Mouse (Mus musculus) layer of hippocampus, adult 18-20 months (tissue): Measurements from ENCODE around the gene P4ha2. TPM values are rescaled to one million over a fixed set of nuclear protein-coding genes. Genes with fewer than 3 reads are reported as not detected.
A peak's percentile ranks its signal among the peaks of the same experiment; 100 is the strongest.

Source experiments
- DNase-seq, 2 experiments: peaks; one replicate each; pipeline ENCODE4 v3.0.0; 2022; ENCODE audit warnings: low spot score in 2 of 2
- total RNA-seq, 2 experiments: library from RNA; stranded (reverse); gene quantifications; 2 replicates each; pipeline ENCODE4 v1.2.3; 2021

P4ha2 gene
- total RNA-seq, 2 experiments from 2014 or later: 26.9 to 30.7 TPM

DNA sequence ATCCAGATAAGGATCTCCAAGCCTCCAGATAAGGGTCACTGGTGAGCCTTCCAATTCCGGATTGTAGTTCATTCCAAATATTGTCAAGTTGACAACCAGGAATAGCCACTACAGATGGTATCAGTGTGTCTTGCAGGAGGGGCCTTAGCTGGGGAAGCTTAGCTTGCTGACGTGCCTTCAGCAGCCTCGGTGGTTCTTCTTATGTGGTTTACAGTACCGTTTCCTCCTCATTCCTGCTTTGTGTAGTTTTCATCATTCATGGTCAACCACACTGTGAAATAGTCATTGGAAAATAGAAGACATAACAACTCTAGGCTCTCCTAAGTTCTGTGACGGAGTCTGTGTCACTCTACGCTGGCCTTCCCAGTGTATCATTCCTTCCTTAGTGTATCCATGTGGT, 5.1 kb downstream of the P4ha2 start:
- no peak for DNase-seq

DNA sequence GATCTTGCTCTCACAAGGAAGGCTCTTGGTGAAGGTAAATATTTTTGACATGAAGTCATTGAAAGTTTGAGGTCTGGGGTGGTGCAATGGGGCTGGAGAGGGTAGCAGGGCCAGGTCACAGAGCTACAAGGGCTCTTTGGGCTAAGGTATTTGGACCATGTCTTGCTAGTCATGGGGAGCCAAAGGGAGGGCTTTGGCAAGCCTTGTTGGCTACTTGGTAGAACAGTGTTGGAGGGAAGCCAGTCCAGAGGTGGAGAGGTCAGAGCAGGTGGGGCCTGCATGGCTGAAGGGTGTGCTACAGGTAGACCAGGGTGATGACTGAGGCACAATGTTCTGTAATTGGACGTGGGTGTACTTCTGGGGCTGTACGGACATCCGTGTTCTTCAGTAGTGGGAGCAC, 6.8 kb downstream of the P4ha2 start:
- DNase-seq: no peak

DNA sequence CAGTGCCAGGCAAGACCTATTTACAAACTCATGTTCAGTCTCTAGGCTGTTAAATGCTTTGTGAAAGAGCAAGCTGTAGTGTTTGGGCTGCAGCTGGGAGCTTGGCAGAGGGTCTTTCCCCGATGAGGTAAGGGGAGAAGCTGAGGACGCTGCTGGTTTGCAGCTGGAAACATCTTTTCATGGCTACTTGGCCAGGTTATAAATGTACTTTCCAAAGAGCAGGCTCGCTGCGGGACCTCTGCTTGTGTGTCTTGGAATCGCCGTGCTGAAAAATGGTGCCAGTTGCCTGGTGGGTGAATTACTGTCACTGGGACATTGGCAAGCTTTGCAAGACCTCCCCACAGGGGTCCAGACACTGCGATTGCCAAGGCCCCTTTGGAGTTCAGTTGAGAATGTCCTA, 7.3 kb downstream of the P4ha2 start:
- no peak for DNase-seq

DNA sequence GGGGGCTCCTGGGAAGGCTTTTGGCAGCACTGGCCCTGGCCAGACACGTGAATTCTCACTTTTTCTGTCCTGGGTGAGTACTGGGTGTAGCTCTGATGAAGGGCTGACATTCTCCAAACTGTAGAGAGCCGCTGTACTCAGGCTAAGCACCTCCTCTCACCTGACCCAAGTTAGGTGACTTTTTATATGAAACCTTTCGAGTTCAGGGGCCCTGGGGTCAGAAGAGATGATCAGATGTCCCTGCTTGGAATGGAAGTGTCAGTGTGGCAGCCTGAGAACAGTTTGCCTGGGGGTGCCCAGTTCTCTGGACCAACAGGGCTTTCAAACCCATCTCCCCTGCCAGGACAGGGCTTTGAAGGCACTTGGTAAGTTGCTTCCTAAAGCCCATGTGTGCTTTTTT, 8.2 kb downstream of the P4ha2 start:
- no peak for DNase-seq

DNA sequence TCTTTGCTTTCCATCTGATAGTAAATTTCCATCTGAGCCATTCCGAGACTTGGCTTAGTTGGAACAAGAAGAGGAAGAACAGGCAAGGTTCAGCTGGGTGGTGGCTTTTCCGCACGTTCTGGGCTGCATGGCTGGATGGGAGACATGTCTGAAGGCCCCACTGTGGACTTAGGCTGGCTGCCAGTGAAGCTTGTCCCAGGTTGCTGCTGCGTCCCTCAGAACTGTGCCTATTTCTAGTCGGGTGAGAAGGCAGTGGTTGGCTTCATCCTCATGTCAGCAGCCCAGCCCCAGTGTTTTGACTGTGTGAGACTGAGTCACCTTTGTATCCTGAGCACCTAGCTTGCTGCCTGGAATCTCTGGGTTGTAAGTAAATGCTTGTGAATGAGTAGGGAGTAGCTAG, 9.0 kb downstream of the P4ha2 start:
- no peak for DNase-seq

DNA sequence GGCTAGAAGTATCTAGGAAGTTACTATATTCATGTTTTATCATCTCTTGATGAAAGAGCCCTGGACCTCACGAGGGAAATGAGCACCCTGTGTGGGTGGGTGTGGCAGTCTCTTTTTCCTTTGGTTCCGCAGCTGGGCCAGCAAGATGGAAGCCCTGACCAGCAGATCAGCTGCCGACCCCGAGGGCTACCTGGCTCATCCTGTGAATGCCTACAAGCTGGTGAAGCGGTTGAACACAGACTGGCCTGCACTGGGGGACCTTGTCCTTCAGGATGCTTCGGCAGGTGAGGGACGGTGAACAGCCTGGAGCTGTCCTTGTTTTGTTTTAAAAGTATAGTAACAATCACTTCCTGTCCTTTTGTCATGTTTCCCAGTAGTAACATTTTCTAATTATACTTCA, 11.4 kb downstream of the P4ha2 start:
- DNase-seq: no peak

DNA sequence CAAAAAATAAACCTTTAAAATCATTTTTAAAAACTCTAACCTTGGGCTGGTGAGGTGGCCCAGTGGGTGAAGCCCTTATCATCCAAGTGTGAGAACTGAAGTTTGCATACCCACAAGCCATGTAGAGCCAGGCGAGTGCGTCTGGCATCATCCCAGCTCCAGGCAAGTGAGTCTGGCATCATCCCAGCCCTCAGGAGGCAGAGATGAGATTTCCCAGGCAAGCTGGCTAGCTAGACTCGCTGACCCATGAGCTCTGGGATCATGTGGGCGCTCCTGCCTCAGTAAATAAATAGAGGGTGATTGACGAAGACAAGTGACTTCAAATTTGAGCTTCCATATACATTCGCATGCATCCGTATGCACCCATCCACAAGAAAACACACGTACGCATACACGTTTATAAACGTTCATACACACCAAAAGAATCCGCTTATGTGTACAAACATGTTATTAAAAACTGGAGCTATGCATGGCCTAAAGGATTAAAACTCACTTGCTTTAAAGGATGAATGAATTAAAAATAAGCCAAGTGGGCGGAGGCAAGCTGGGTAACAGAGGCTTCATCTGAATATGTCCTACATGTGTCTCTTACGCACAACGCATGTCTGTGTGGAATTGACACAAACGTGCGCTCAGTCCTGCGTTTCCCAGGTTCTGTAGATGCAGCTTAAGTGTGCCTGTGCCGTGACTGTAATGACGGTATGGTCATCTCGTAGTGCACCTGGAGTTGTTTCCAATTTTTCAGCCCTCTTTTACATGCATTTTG, 12.3 kb downstream of the P4ha2 start:
- peak in 1 of 2 experiments; percentile 64 for DNase-seq

DNA sequence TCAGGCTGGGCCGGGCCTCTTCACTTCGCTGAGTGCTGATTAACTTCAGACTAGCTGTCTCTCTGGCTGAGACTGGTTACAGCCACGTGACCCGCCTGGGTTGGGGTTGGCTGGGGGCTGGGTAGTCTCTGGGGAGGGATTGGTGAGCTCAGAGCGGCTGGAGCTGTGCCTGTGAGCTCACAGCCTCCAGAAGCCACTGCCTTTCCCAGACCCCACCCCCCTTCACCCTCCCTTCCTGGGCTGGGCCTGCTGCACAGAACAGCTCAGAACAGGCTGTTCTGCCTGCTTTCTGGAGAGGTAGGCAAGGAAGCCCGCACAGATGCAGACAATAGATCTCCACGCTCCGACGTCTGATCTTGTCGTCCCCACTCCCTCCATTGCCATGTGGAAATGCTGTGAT, 13.0 kb downstream of the P4ha2 start:
- peak; percentile 89 to 94 for DNase-seq

DNA sequence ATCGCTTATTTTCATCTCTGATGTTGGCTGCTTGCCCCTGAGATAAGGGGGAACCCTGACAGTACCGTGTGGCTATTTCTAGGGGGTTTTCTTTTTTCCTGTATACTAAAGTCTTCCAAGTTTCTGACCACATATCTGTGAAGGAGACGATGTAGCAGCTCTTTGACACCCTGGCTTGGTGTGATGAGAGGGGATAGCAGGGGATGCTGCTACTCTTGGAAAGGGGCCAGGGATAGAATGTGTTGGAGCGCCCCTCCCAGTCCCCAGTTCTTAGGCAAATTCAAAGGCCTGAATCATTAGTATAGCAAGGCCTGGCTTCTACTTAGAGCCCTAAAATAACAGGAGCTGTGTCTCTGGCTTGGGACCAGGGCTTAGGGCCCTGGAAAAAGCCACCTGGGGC, 13.5 kb downstream of the P4ha2 start:
- peak in 1 of 2 experiments; percentile 25 for DNase-seq

DNA sequence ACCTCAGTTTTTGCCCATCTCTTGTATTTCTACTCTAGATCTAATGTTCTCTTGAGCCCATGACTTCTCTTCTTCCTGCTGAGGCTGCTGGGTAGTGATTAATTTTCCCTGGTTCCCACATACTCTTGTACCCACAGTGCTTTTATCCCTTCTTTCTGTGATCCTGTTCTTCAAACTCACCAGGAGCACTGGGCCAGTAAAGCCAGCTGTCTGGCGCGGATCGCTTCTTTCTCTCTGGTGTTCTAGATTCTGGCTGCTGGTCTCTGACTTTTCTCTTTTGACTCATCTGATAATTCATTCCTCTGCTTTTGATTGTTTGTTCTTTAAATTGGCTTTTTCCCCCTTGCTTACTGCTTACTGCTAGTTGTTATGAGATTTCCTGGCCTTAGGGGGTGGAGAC, 14.9 kb downstream of the P4ha2 start:
- DNase-seq: no peak

DNA sequence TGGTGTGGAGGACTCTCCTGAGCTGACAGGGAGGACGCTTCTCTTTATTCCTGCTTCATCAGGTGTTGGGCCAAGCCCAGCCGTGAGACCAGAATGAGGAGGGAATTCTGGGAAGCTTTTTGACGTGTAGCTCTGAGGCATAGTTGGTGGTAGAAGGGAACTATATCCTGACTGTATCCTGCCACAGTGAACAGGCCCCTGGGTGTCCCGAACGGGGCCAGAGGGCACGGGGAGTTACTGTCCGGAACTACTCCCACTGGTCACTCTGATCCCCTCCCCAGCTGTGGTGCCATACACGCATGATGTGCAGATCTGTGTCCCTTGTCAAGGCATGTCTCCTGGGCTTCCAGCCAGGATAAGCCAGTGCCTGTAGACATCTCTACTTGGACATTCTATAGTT, 15.4 kb downstream of the P4ha2 start:
- no peak for DNase-seq

DNA sequence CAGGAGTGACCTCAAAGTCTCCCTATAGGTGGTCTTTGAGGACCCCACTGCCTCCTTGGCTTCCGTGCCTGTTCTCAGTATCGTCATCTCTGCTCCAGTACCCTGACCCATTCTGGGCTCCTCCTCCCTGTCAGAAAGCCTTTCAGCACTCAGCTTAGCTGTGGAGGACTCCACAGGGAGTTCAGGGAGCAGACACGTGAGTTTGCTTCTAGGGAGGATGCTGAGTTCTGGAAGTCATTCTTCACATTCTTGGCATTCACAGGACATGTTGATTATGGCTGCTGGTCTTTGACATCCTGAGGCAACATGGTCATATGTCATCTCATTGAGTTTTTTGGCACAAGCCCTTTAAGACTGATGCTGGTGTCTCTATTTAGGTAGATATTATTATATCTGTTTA, 16.0 kb downstream of the P4ha2 start:
- no peak for DNase-seq

DNA sequence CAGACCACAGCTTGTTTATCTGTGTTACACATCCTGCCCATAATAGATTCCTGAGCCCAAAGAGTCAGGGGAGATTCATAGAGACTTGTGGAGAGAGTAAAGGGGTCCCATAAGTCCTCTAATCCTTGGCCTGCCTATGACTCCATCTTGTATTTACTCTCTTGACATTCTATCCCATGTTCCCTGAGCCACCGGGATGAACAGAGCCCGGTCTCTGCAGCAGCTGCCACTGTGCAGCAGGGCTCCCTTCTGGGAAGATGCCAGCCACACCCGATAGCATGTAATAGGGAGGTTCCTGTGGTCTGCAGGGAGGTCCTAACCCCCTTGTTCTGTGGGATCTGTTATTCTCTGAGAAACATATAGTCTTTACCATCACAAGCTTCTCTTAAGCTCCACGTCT, 16.5 kb downstream of the P4ha2 start:
- no peak for DNase-seq

DNA sequence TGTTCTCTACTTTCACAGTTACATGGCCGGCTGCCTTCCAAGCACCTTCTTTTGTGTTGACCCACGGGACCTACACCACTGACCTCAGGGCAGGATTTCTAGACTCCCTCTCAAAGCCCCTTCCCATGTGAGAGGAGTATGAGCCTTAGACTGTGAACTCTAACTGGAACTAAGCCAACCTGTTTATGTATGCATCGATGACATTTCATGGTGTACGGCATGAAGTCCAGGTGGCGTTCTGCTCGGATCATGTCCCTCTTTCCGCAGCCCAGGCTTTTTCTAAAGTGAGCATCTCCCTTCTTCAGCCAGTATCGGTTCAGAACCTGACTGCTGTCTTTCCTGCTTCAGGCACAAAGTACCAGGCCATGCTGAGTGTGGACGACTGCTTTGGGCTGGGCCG, 17.2 kb downstream of the P4ha2 start:
- DNase-seq: no peak

DNA sequence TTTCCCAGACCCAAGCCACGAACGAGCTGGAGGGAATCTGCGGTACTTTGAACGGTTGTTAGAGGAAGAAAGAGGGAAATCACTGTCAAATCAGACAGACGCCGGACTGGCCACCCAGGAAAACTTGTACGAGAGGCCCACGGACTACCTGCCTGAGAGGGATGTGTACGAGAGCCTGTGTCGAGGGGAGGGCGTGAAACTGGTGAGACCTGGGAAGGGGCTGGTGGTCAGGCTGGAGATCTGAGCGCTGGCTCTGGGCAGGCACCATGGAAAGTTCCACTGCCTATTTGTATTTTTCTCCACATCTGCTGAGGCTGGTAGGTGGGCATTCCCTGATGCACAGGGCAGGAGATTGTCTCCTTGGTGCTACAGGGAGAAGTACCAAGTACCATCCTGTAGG, 19.2 kb downstream of the P4ha2 start:
- no peak for DNase-seq

DNA sequence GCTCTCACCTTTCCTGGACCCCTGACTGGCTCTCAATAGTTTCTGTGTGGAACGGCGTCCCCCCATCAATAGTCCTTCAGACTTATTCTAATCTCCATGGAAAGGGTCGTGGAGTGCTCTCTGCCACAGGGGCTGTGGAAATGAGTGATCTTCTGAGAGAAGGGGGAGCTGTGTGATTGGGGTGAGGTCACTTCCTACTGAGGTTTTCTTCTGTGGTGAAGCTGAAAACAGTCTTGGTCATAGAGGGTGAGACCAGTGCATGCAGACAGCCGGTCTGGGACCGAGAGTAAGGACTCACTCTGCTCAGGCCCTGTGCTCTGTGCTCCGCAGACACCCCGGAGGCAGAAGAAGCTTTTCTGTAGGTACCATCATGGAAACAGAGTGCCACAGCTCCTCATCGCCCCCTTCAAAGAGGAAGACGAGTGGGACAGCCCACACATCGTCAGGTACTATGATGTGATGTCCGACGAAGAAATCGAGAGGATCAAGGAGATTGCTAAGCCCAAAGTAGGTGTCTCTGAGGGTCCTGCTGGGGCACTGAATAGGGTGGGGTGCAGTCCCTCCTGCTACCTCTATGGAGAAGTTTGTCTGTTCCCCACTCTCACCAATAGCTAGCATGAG, 20.0 kb downstream of the P4ha2 start:
- no peak for DNase-seq

DNA sequence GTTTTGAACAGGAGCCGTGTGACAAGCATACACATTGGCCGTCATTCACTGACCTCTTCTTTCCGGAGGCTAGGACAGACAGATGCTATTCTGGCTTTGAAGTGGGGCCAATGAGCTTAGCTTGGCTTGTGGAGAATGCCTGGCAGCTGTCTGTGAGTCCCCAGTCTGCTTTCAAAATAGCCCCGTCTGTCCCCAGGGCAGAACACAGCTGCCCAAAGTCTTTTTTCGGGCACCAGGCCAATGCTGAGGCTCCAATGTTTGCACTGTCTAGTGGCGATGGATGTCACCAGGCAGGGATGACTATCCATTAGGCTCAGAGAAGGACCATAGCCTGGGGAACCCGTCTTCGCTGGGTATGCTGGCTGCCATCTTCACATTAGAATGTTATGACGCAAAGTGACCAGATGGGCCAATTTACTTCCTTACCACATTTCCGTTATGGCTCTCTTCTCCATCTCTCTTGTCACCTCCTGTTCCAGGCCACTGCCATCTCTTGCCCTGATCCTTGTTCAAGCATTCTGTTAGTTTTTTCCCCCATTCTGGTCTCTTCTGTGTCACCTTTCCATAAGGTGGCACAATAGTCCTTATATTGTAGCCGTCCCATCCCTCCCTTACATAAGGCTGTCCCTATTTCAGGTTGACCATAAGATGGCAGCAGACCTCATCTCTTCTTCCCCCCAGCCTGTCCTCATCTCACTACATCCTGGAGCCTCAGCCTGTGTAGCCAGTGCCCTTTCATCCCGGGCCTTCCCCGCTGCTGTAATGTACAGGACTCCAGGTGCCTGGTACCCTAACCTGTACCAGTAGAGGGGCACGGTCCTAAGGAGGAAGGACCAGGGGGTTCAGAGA, 22.7 kb downstream of the P4ha2 start:
- DNase-seq: peak; percentile 42 to 74

DNA sequence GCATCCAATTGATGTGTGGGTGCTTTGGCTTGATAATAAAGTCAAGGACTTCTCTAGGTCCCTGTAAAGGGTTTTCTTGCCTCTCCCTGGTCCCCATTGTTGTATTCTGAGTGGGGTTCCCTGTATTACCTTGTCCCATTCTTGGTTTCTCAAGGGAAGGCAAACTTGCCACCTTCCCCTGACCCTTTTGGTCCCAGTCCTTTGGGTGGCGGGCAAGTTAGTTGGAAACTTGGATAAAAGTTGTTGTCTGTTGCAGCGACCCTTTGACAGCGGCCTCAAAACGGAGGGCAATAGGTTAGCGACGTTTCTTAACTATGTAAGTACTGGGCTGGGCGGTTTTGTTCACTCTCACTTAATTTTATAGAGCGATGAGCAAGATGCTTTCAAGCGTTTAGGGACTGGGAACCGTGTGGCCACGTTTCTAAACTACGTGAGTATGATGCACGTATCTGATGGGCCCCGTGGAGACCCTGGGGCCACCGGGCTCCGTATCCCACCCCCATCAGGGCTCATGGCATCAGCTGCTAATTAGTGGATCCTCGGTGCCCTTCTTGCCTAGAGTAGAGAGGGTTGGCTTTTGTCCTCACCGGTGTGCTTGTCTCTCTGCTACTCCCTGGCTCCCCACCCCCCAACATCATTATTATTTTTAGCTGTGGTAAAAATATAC, 26.2 kb downstream of the P4ha2 start:
- DNase-seq: no peak

DNA sequence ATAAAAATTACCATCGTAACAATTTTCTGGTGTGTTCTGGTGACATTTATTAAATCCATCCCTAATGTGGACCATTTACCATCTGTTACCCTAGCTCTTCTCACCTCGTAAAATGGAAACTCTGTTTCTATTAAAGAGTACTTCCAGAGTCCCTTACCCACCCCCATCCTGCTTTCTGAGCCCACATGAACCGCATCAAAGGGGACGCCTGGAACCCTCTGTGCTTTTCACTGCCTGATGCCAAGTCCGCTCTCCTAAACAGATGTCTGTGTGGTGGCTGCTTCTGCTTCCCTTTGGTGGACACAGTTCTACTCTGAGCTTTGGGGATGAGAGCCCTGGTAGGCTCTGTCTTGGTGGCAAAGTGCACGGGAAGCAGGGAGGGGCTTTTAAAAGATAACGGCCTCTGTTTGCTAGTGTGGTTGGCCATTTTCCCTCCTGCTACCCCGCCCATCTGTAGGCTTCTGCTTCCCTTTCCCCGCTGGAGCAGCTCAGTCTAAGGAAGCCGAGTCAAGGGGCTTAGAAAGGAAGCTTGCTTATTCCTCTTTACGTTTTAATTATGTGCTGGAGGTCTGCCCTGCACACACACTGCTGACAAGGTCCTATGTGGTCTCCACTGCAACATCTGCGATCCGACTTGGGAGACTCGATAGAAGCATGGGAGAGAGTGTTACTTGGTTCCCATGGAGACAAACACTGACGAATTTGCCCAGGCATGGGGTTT, 26.9 kb downstream of the P4ha2 start:
- DNase-seq: peak in 1 of 2 experiments; percentile 26

DNA sequence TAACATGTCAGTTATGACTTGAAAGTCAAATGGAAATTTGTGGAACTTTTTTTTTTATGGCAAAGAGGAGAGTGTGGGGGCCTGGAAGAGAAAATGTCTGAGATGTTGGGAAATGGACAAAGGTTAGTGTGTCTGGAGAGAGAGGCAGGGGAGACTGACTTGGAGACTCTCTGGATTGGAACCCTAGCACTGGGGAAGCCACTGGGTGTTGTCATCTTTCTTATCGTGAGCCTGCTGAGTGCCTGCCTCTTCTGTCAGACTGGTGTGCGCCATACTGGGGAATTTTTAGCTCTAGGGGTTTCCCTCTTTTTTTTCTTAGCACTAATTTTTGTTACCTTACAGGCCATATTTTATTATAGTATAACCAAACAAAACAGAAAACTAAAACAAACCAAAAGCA, 27.5 kb downstream of the P4ha2 start:
- DNase-seq: no peak

DNA sequence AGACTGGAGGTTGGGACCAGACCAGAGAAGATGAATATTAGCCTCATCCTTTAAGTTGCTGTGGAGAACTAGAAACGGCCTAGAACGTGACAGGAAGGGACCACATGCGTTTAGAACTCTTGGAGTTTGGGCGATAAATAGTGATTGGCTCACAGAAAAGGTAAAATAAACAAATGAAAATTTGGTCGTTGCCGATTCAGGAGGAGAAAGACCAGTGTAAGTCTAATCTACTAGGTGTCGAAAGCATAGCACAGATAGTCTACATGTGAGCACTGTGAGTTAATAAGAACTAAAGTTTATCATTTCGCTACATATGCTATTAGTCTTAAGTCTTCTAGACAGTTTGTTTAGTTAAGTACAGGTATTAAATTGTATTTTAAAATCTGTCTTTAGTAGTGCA, 30.1 kb downstream of the P4ha2 start:
- DNase-seq: no peak
